Mouse (Mus musculus) cerebellum, adult 2 months (tissue): ENCODE results near the gene Prkcb.

ENCODE experiments used
- CTCF ChIP-seq: fragments of 200-500 bp; IDR thresholded peaks from 2 replicates; pipeline ENCODE4 v1.5.1; 2011; ENCODE audit warnings: low read depth, mild to moderate bottlenecking, control low read depth, low read length, moderate library complexity, borderline replicate concordance; ENCODE audit not compliant: insufficient read depth
- POLR2A ChIP-seq: fragments of 200-500 bp; IDR thresholded peaks from 2 replicates; pipeline ENCODE4 v1.6.1; 2011; ENCODE audit warnings: low read length, control low read depth, borderline replicate concordance; ENCODE audit not compliant: insufficient read depth

- TF ChIP-seq CTCF (no peak), POLR2A (no peak)
Observed at GRCm38 (mm10) chr7:122310726-122311018, 22.1 kb downstream of the Prkcb start.
